Comparison of ENCODE assay signal across 12 mouse cellular contexts in genomic region chr8:25323643-25324420, GRCm38 (mm10).
DNase-seq lines count a peak whose midpoint lies in the region; ATAC-seq and TF ChIP-seq lines count a peak whose summit lies in the region.
"Had no signal": no experiment of that assay in that cellular context is flagged by ENCODE, and none has a peak within 500 bp of the region (broad histone marks: within the 10 kb centered on the region; RNA-seq: fewer than 3 reads in every experiment).

No protein-coding gene starts in this region.

- no peak overlapping the region for H3K9ac ChIP-seq in embryonic facial prominence, embryonic 15.5 days
- H3K9ac ChIP-seq in limb, embryonic 15.5 days: no peak overlapping the region
- H3K9ac ChIP-seq: forebrain, embryonic 15.5 days; midbrain, embryonic 15.5 days; neural tube, embryonic 12.5 days had no signal

- DNase-seq in gastrocnemius, adult 2 months: no peak
- no peak for DNase-seq in gastrocnemius, postnatal 36 days
- DNase-seq in kidney, adult 2 months: peak; percentile 38
- no peak for DNase-seq in kidney, adult 11 months
- DNase-seq in spleen, adult 18-20 months: no peak
- DNase-seq: cerebellum, adult 11 months had no signal

- WGBS in kidney, adult 2 months: 37% methylated on average over 19 of the region's 19 CpGs
- WGBS in embryonic facial prominence, embryonic 15.5 days: 54% methylated on average over 19 of the region's 19 CpGs
- WGBS in limb, embryonic 15.5 days: 54% methylated on average over 19 of the region's 19 CpGs

- no peak overlapping the region for H3K4me3 ChIP-seq in gastrocnemius, adult 2 months
- H3K4me3 ChIP-seq in kidney, adult 2 months (ENCODE audit: insufficient read depth, low read depth, low read length): no peak overlapping the region
- H3K4me3 ChIP-seq in embryonic facial prominence, embryonic 15.5 days (replicated peaks): no peak overlapping the region
- no peak overlapping the region for H3K4me3 ChIP-seq in limb, embryonic 15.5 days
- H3K4me3 ChIP-seq: forebrain, embryonic 15.5 days; midbrain, embryonic 15.5 days; neural tube, embryonic 12.5 days had no signal

- no peak for TF ChIP-seq CTCF in gastrocnemius, adult 2 months (IDR thresholded peaks at IDR 0.05)
- TF ChIP-seq CTCF in kidney, adult 2 months (conservative IDR thresholded peaks at IDR 0.05; ENCODE audit: insufficient read depth, insufficient read length, low read depth, low read length): no peak

- no peak for ATAC-seq in embryonic facial prominence, embryonic 15.5 days (ENCODE audit: insufficient number of reproducible peaks, low FRiP score, low TSS enrichment, low read depth)
- ATAC-seq in limb, embryonic 15.5 days (ENCODE audit: insufficient number of reproducible peaks, low FRiP score, low TSS enrichment, low read depth): no peak
- no peak for ATAC-seq in erythroid progenitor cell, adult 5-6 weeks (replicated peaks; ENCODE audit: low FRiP score, poor library complexity, severe bottlenecking)
- ATAC-seq: forebrain, embryonic 15.5 days; midbrain, embryonic 15.5 days had no signal

- no peak for TF ChIP-seq POLR2A in kidney, adult 2 months (IDR thresholded peaks at IDR 0.05; ENCODE audit: low read depth, low read length)

- H3K4me1 ChIP-seq in kidney, adult 2 months (ENCODE audit: control insufficient read depth, insufficient read depth, low read length): no peaks in the 10 kb centered on the region
- peaks cover 10% of the 10 kb centered on the region for H3K4me1 ChIP-seq in embryonic facial prominence, embryonic 15.5 days
- peaks cover 33% of the 10 kb centered on the region for H3K4me1 ChIP-seq in limb, embryonic 15.5 days
- H3K4me1 ChIP-seq: forebrain, embryonic 15.5 days; midbrain, embryonic 15.5 days; neural tube, embryonic 12.5 days had no signal

- H3K36me3 ChIP-seq in kidney, adult 2 months (ENCODE audit: control insufficient read depth, insufficient read depth, low read length): no peaks in the 10 kb centered on the region
- H3K36me3 ChIP-seq in embryonic facial prominence, embryonic 15.5 days: no peaks in the 10 kb centered on the region
- no peaks in the 10 kb centered on the region for H3K36me3 ChIP-seq in limb, embryonic 15.5 days
- H3K36me3 ChIP-seq: forebrain, embryonic 15.5 days; midbrain, embryonic 15.5 days; neural tube, embryonic 12.5 days had no signal

- intact Hi-C loops in gastrocnemius, adult 2 months (cut with DNase I): no loop called here
- intact Hi-C loops in gastrocnemius, postnatal 36 days (cut with DNase I): no loop called here

- no peaks in the 10 kb centered on the region for H3K27me3 ChIP-seq in kidney, adult 2 months (replicated peaks; ENCODE audit: control insufficient read depth, insufficient read depth, low read length)
- no peaks in the 10 kb centered on the region for H3K27me3 ChIP-seq in embryonic facial prominence, embryonic 15.5 days
- H3K27me3 ChIP-seq in limb, embryonic 15.5 days: no peaks in the 10 kb centered on the region
- H3K27me3 ChIP-seq: forebrain, embryonic 15.5 days; midbrain, embryonic 15.5 days; neural tube, embryonic 12.5 days had no signal

- H3K9me3 ChIP-seq in embryonic facial prominence, embryonic 15.5 days (replicated peaks): no peaks in the 10 kb centered on the region
- no peaks in the 10 kb centered on the region for H3K9me3 ChIP-seq in limb, embryonic 15.5 days
- H3K9me3 ChIP-seq: forebrain, embryonic 15.5 days; midbrain, embryonic 15.5 days; neural tube, embryonic 12.5 days had no signal

- H3K4me2 ChIP-seq in embryonic facial prominence, embryonic 15.5 days (replicated peaks): no peak overlapping the region
- no peak overlapping the region for H3K4me2 ChIP-seq in limb, embryonic 15.5 days
- H3K4me2 ChIP-seq: forebrain, embryonic 15.5 days; midbrain, embryonic 15.5 days; neural tube, embryonic 12.5 days had no signal

- H3K27ac ChIP-seq in gastrocnemius, adult 2 months: peak overlapping the region; percentile 76
- peak overlapping the region; percentile 59; the same call in 1 of the 2 replicates for H3K27ac ChIP-seq in kidney, adult 2 months (ENCODE audit: insufficient read depth, low read depth, low read length)
- peak overlapping the region; percentile 44; the same call in 1 of the 2 replicates for H3K27ac ChIP-seq in embryonic facial prominence, embryonic 15.5 days (replicated peaks)
- peak overlapping the region; percentile 60 for H3K27ac ChIP-seq in limb, embryonic 15.5 days
- H3K27ac ChIP-seq: forebrain, embryonic 15.5 days; midbrain, embryonic 15.5 days; neural tube, embryonic 12.5 days had no signal
